Comparison of ENCODE assay signal across 12 mouse cellular contexts in the genomic region with DNA sequence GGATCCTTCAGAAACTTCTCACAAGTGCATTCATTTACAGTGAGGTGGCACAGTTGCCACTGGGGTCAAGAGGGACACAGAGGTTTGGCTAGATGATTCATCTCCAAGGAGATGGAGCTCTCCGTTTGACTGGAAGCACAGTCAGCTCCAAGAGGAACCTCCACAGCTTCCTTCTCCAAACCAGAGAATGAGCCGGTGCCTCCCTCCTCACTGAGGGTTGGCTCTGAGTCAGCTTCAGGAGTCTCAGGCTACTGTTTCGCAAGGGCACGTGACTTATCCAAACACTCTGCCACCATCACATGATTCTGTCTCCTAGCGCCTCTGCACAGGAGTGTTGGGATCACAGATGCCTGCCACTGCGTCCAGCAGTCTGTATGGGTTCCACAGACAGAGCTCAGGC.
DNase-seq lines count a peak whose midpoint lies in the region; ATAC-seq and TF ChIP-seq lines count a peak whose summit lies in the region.
"Had no signal": no experiment of that assay in that cellular context is flagged by ENCODE, and none has a peak within 500 bp of the region (broad histone marks: within the 10 kb centered on the region; RNA-seq: fewer than 3 reads in every experiment).

No protein-coding gene starts in this region.

- H3K79me2 ChIP-seq in liver, adult 2 months (ENCODE audit: control insufficient read depth, insufficient read depth, low read length), result no peaks in the 10 kb centered on the region

- peaks cover 3% of the 10 kb centered on the region; the same call in 1 of the 2 replicates for H3K4me1 ChIP-seq in liver, adult 2 months (ENCODE audit: control insufficient read depth, insufficient read depth, low read length)
- H3K4me1 ChIP-seq in liver, embryonic 11.5 days (replicated peaks; ENCODE audit: control insufficient read depth, insufficient read depth, low read length), result 0 out of 2 replicates have a peak, but pooled peaks cover 5% of the 10 kb centered on the region
- H3K4me1 ChIP-seq in bone marrow macrophage, adult 2 months (ENCODE audit: control insufficient read depth, insufficient read depth, low read length), result peaks cover 36% of the 10 kb centered on the region

- peak; percentile 20; the same call in 1 of the 2 replicates for ATAC-seq in frontal cortex, adult (ENCODE audit: low TSS enrichment)
- ATAC-seq in liver, embryonic 11.5 days (replicated peaks; ENCODE audit: low FRiP score), result no peak

- no peak overlapping the region for H3K4me2 ChIP-seq in liver, embryonic 11.5 days
- H3K4me2 ChIP-seq: stomach, embryonic 15.5 days had no signal

- no peaks in the 10 kb centered on the region for H3K9me3 ChIP-seq in liver, embryonic 11.5 days (ENCODE audit: control insufficient read depth, low read length)
- H3K9me3 ChIP-seq: midbrain, embryonic 10.5 days; stomach, embryonic 15.5 days had no signal

- no peak overlapping the region for H3K27ac ChIP-seq in liver, adult 2 months (replicated peaks; ENCODE audit: insufficient read depth, low read depth, low read length)
- no peak overlapping the region for H3K27ac ChIP-seq in liver, embryonic 11.5 days (ENCODE audit: low read depth, low read length)
- H3K27ac ChIP-seq in bone marrow macrophage, adult 2 months (ENCODE audit: insufficient read depth, low read depth, low read length), result peak overlapping the region; percentile 86
- H3K27ac ChIP-seq: midbrain, embryonic 10.5 days; stomach, embryonic 15.5 days had no signal

- no peak overlapping the region for H3K4me3 ChIP-seq in liver, adult 2 months (ENCODE audit: insufficient read depth, low read depth, low read length)
- no peak overlapping the region for H3K4me3 ChIP-seq in liver, embryonic 11.5 days (ENCODE audit: low read depth, low read length)
- H3K4me3 ChIP-seq in bone marrow macrophage, adult 2 months (ENCODE audit: insufficient read depth, low read length), result no peak overlapping the region
- H3K4me3 ChIP-seq: midbrain, embryonic 10.5 days; stomach, embryonic 15.5 days had no signal

- H3K27me3 ChIP-seq in liver, adult 2 months (ENCODE audit: control insufficient read depth, insufficient read depth, low read length), result no peaks in the 10 kb centered on the region
- no peaks in the 10 kb centered on the region for H3K27me3 ChIP-seq in liver, embryonic 11.5 days (replicated peaks; ENCODE audit: control insufficient read depth, insufficient read depth, low read length)
- H3K27me3 ChIP-seq: stomach, embryonic 15.5 days had no signal

- no peak for DNase-seq in frontal cortex, postnatal 10 days (ENCODE audit: low spot score in 2 of 2)
- peak; percentile 84 for DNase-seq in liver, adult 2 months (ENCODE audit: extremely low read depth, low read depth, low spot score)
- DNase-seq in liver, embryonic 11.5 days (ENCODE audit: low spot score), result no peak
- peak; percentile 65 to 74 for DNase-seq in lung, postnatal 4 days
- DNase-seq in embryo, embryonic 10.5 days (ENCODE audit: low spot score), result no peak
- no peak for DNase-seq in spleen, postnatal 10 days (ENCODE audit: low spot score in 2 of 2)
- DNase-seq: heart, postnatal 4 days; layer of hippocampus, postnatal 36 days had no signal

- TF ChIP-seq CTCF in liver, adult 2 months (IDR thresholded peaks at IDR 0.05; ENCODE audit: low read depth, low read length), result no peak
- no peak for TF ChIP-seq CTCF in bone marrow macrophage, adult 2 months (IDR thresholded peaks at IDR 0.05; ENCODE audit: low read depth, low read length)

- 33% methylated on average over 6 of the region's 6 CpGs for WGBS in liver, adult 2 months
- 61% methylated on average over 6 of the region's 6 CpGs for WGBS in liver, embryonic 11.5 days

- TF ChIP-seq POLR2A in liver, adult 2 months (IDR thresholded peaks at IDR 0.05; ENCODE audit: extremely low read depth, insufficient read depth, low read length), result no peak
- no peak for TF ChIP-seq POLR2A in bone marrow macrophage, adult 2 months (IDR thresholded peaks at IDR 0.05; ENCODE audit: borderline replicate concordance, low read depth, low read length)

- no peak overlapping the region for H3K9ac ChIP-seq in liver, adult 2 months (ENCODE audit: low read depth, low read length)
- no peak overlapping the region for H3K9ac ChIP-seq in liver, embryonic 11.5 days (ENCODE audit: low read depth, low read length)
- H3K9ac ChIP-seq: stomach, embryonic 15.5 days had no signal

- H3K36me3 ChIP-seq in liver, adult 2 months (ENCODE audit: control insufficient read depth, insufficient read depth, low read length), result no peaks in the 10 kb centered on the region
- no peaks in the 10 kb centered on the region; the same call in 1 of the 2 replicates for H3K36me3 ChIP-seq in liver, embryonic 11.5 days (ENCODE audit: control insufficient read depth, insufficient read depth, low read length)
- H3K36me3 ChIP-seq: stomach, embryonic 15.5 days had no signal

Comparison
In these comparisons a context has a peak if more than half of its experiments do, and no peak if none do; other contexts are left out.
1. DNase-seq: peak in liver, adult 2 months (single experiment) and lung, postnatal 4 days (2 of 2); none in frontal cortex, postnatal 10 days (0 of 2), liver, embryonic 11.5 days (single experiment), embryo, embryonic 10.5 days (single experiment) and spleen, postnatal 10 days (0 of 2).